Mouse (Mus musculus) intestine, embryonic 14.5 days (tissue): ENCODE data around the gene Meis2. TPM values are rescaled to one million over a fixed set of nuclear protein-coding genes. Genes with fewer than 3 reads are reported as not detected.
A peak's percentile ranks its signal among the peaks of the same experiment; 100 is the strongest.

Source experiments
- ATAC-seq: fragments of 200-750 bp; cut with Nextera tagmentation; replicated peaks from 2 replicates; pipeline ENCODE4 v1.8.0; 2017; ENCODE audit warnings: low read depth, moderate number of reproducible peaks, moderate TSS enrichment, moderate library complexity; ENCODE audit not compliant: low FRiP score, low TSS enrichment
- DNase-seq: peaks from one replicate; pipeline ENCODE4 v3.0.0-alpha.2; 2018; ENCODE audit warnings: low spot score
- H3K27ac ChIP-seq: fragments of 300-500 bp; sonication (generic); 2 replicates; pipeline ENCODE4 v1.5.1; 2014; ENCODE audit warnings: low read depth, mild to moderate bottlenecking, control low read depth
- H3K27me3 ChIP-seq: fragments of 300-500 bp; sonication (generic); replicated peaks from 2 replicates; pipeline ENCODE4 v1.6.1; 2014; ENCODE audit warnings: low read length, control low read depth; ENCODE audit not compliant: control insufficient read depth, insufficient read depth
- H3K36me3 ChIP-seq: fragments of 300-500 bp; sonication (generic); 2 replicates; pipeline ENCODE4 v1.6.1; 2014; ENCODE audit warnings: low read length, control low read depth; ENCODE audit not compliant: control insufficient read depth, insufficient read depth
- H3K4me1 ChIP-seq: fragments of 300-500 bp; sonication (generic); replicated peaks from 2 replicates; pipeline ENCODE4 v1.6.1; 2014; ENCODE audit warnings: low read length, control low read depth, mixed read lengths; ENCODE audit not compliant: control insufficient read depth, insufficient read depth
- H3K4me2 ChIP-seq: fragments of 300-500 bp; sonication (generic); 2 replicates; pipeline ENCODE4 v1.6.1; 2014; ENCODE audit warnings: low read length
- H3K4me3 ChIP-seq: fragments of 300-500 bp; sonication (generic); 2 replicates; pipeline ENCODE4 v1.5.1; 2014; ENCODE audit warnings: low read depth, low read length, control low read depth, mixed read lengths
- H3K9ac ChIP-seq: fragments of 300-500 bp; sonication (generic); 2 replicates; pipeline ENCODE4 v1.6.1; 2014; ENCODE audit warnings: mild to moderate bottlenecking, low read length
- H3K9me3 ChIP-seq: fragments of 300-500 bp; sonication (generic); 2 replicates; pipeline ENCODE4 v1.6.1; 2016; ENCODE audit warnings: low read length, control low read depth; ENCODE audit not compliant: control insufficient read depth
- WGBS: fragments of 180-500 bp; shearing (Covaris S2); extraction: QIAGEN DNeasy Blood & Tissue Kit; methylation state at CpG from one replicate; pipeline ENCODE4 v1.1.7; 2014; 5-methylcytosine and 5-hydroxymethylcytosine counted together
- polyA plus RNA-seq: library from polyadenylated mRNA; unstranded; fragments of >200 nt; fragmentation: Nextera tagmentation; extraction: Ambion mirVana; gene quantifications from 2 replicates; pipeline ENCODE4 v1.2.1, GENCODE M21; 2014

Meis2 gene
- polyA plus RNA-seq, 1 experiment from 2014 or later = 67.3 TPM

DNA sequence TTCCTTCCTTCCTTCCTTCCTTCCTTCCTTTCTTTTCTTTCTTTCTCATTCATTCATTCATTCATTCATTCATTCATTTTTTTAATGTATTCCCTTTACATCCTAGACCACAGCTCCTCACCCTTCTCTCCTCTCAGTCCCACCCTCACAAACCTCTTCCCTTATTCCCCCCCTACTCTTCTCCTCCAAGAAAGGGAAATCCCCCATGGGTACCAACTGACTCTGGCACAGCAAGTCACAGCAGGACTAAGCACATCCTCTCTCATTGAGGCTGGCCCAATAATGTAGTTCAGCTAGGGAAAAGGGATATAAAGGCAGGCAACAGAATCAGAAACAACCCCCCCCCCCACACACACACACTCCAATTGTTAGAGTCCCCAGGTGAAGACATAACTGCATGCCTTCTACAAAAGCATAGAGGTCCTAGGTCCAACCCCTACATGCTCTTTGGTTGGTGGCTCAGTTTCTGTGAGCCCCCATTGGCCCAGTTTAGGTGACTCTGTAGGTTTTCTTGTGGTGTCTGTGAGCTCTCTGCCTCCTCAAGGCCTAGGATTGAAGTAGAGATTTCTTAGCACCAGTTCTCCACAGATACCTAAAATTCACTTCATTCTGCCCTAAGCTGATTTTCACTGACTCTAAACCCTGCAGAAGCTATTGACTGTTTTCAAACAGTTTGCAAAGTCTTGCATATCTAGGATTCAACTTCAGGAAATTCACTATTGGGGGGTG, 11.3 kb upstream of the Meis2 start:
- no peaks in the 10 kb centered on the region for H3K36me3 ChIP-seq
- peaks cover 16% of the 10 kb centered on the region; the same call in 1 of the 2 replicates for H3K27me3 ChIP-seq
- no peak overlapping the region for H3K27ac ChIP-seq
- ATAC-seq (no peak), DNase-seq (no peak)
- no peak overlapping the region for H3K4me2 ChIP-seq
- H3K9ac ChIP-seq = no peak overlapping the region
- H3K9me3 ChIP-seq = peaks cover 5% of the 10 kb centered on the region; the same call in 1 of the 2 replicates
- H3K4me3 ChIP-seq = no peak overlapping the region
- H3K4me1 ChIP-seq = peaks cover 13% of the 10 kb centered on the region

GRCm38 (mm10) chr2:116075902-116076301, 10.3 kb upstream of the Meis2 start:
- Histone ChIP-seq H3K36me3 (no peaks in the 10 kb centered on the region), H3K9me3 (no peaks in the 10 kb centered on the region), H3K4me2 (peak overlapping the region; percentile 68), H3K27ac (peak overlapping the region; percentile 86), H3K4me3 (peak overlapping the region; percentile 44), H3K4me1 (peaks cover 13% of the 10 kb centered on the region), H3K9ac (peak overlapping the region; percentile 60), H3K27me3 (peaks cover 19% of the 10 kb centered on the region; the same call in 1 of the 2 replicates)
- ATAC-seq (peak; percentile 70), DNase-seq (peak; percentile 86)
- under 1% methylated on average over 23 of the region's 23 CpGs for WGBS

GRCm38 (mm10) chr2:116075477-116075876, 9.8 kb upstream of the Meis2 start:
- no peaks in the 10 kb centered on the region for H3K36me3 ChIP-seq
- H3K27ac ChIP-seq = peak overlapping the region; percentile 86
- H3K4me1 ChIP-seq = peaks cover 13% of the 10 kb centered on the region
- peak overlapping the region; percentile 60 for H3K9ac ChIP-seq
- ATAC-seq (0 out of 2 replicates have a peak, but pooled peaks have one; percentile 25), DNase-seq (peak; percentile 78)
- no peaks in the 10 kb centered on the region for H3K9me3 ChIP-seq
- WGBS = 1% methylated on average over 20 of the region's 20 CpGs
- peaks cover 22% of the 10 kb centered on the region; the same call in 1 of the 2 replicates for H3K27me3 ChIP-seq
- H3K4me2 ChIP-seq = peak overlapping the region; percentile 68
- peak overlapping the region; percentile 44 for H3K4me3 ChIP-seq

- peak overlapping the region; percentile 44 for H3K4me3 ChIP-seq
- WGBS = 13% methylated on average over 17 of the region's 17 CpGs
- H3K4me1 ChIP-seq = peaks cover 13% of the 10 kb centered on the region
- H3K27me3 ChIP-seq = peaks cover 25% of the 10 kb centered on the region; the same call in 1 of the 2 replicates
- H3K4me2 ChIP-seq = peak overlapping the region; percentile 68
- H3K27ac ChIP-seq = peak overlapping the region; percentile 86
- ATAC-seq (no peak), DNase-seq (peak; percentile 73)
- no peaks in the 10 kb centered on the region for H3K9me3 ChIP-seq
- no peaks in the 10 kb centered on the region for H3K36me3 ChIP-seq
- H3K9ac ChIP-seq = peak overlapping the region; percentile 60
Observed at GRCm38 (mm10) chr2:116074726-116075440, 9.2 kb upstream of the Meis2 start.

- no peaks in the 10 kb centered on the region for H3K36me3 ChIP-seq
- peak overlapping the region; percentile 97 for H3K9ac ChIP-seq
- peaks cover 13% of the 10 kb centered on the region for H3K4me1 ChIP-seq
- DNase-seq (no peak), ATAC-seq (no peak)
- 0 out of 2 replicates have a peak overlapping the region, but pooled peaks have one; percentile 78 for H3K4me3 ChIP-seq
- peaks cover 31% of the 10 kb centered on the region; the same call in 1 of the 2 replicates for H3K27me3 ChIP-seq
- peak overlapping the region; percentile 69; the same call in 1 of the 2 replicates for H3K27ac ChIP-seq
- H3K9me3 ChIP-seq = no peaks in the 10 kb centered on the region
- WGBS = 21% methylated on average over 3 of the region's 3 CpGs
- peak overlapping the region; percentile 68 for H3K4me2 ChIP-seq
Observed at GRCm38 (mm10) chr2:116074061-116074460, 8.4 kb upstream of the Meis2 start.

- Histone ChIP-seq H3K36me3 (no peaks in the 10 kb centered on the region), H3K27ac (peak overlapping the region; percentile 69; the same call in 1 of the 2 replicates), H3K9me3 (no peaks in the 10 kb centered on the region), H3K4me3 (peak overlapping the region; percentile 78), H3K9ac (peak overlapping the region; percentile 97), H3K27me3 (peaks cover 31% of the 10 kb centered on the region; the same call in 1 of the 2 replicates), H3K4me1 (peaks cover 13% of the 10 kb centered on the region), H3K4me2 (peak overlapping the region; percentile 68)
- no peak for ATAC-seq
- peak; percentile 59 for DNase-seq
- whole genome bisulfite sequencing = 16% methylated on average over 9 of the region's 9 CpGs
Observed at GRCm38 (mm10) chr2:116073311-116073904, 7.8 kb upstream of the Meis2 start.

DNA sequence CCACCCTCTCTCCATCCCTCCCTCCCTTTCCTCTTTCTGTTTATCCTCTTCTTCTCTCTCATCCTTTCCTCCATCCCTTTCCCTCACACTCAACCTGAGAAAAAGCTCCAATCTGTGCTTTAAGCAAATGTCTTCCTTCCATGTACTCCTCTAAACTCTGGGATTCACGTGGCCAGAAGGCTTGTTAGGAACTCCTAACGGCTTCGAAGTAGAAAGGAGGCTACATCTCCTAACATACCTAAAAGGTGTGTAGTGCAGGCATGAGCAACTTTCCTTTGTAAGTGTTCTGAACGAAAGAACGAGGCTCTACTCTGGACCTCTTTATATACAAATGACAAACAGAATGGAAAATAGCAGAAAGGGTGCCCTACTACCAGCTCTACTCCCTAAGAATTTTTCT, 7.1 kb upstream of the Meis2 start:
- Histone ChIP-seq H3K4me2 (peak overlapping the region; percentile 68), H3K4me3 (peak overlapping the region; percentile 78), H3K4me1 (peaks cover 13% of the 10 kb centered on the region), H3K27ac (peak overlapping the region; percentile 98; the same call in 1 of the 2 replicates), H3K9me3 (no peaks in the 10 kb centered on the region), H3K36me3 (no peaks in the 10 kb centered on the region), H3K9ac (peak overlapping the region; percentile 97), H3K27me3 (peaks cover 31% of the 10 kb centered on the region; the same call in 1 of the 2 replicates)
- DNase-seq (peak; percentile 57), ATAC-seq (no peak)
- 9% methylated on average over 5 of the region's 5 CpGs for WGBS

DNA sequence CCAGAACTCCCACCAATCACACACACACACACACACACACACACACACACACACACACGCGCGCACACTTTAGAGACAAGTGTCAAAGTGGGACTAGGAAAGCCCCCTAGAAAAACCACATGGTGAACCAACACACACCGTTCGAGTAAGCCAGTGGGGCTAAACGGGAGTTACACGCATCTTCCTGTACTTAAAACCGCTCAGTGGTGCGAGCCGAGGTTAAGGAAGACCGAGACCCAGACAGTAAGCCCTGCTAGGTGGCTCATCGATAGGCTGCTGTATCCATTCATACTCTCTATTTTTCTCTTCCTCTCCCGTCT, 6.6 kb upstream of the Meis2 start:
- Histone ChIP-seq H3K4me2 (peak overlapping the region; percentile 68), H3K9ac (peak overlapping the region; percentile 97), H3K4me1 (peaks cover 12% of the 10 kb centered on the region), H3K4me3 (peak overlapping the region; percentile 78), H3K9me3 (no peaks in the 10 kb centered on the region), H3K27ac (peak overlapping the region; percentile 98), H3K27me3 (peaks cover 31% of the 10 kb centered on the region; the same call in 1 of the 2 replicates), H3K36me3 (no peaks in the 10 kb centered on the region)
- 2% methylated on average over 13 of the region's 13 CpGs for WGBS
- ATAC-seq = no peak
- peak; percentile 67 for DNase-seq
